Mouse (Mus musculus): ENCODE measurements around the gene Nagpa. TPM values are rescaled to one million over a fixed set of nuclear protein-coding genes. Genes with fewer than 3 reads are reported as not detected.
A peak's percentile ranks its signal among the peaks of the same experiment; 100 is the strongest.

Gene Nagpa
- polyA plus RNA-seq, 1 experiment from 2014 or later, result 17.7 TPM

- no peak overlapping the region for H3K4me3 ChIP-seq (ENCODE audit: low read length)
- H3K4me2 ChIP-seq (ENCODE audit: low read depth, low read length), result no peak overlapping the region
- no peak overlapping the region; the same call in 1 of the 2 replicates for H3K9ac ChIP-seq (ENCODE audit: low read length)
- H3K36me3 ChIP-seq (ENCODE audit: control insufficient read depth, insufficient read depth), result no peaks in the 10 kb centered on the region
- no peak overlapping the region for H3K27ac ChIP-seq (ENCODE audit: low read length)
- H3K9me3 ChIP-seq (replicated peaks; ENCODE audit: control insufficient read depth, low read length), result no peaks in the 10 kb centered on the region
- ATAC-seq (replicated peaks; ENCODE audit: extremely low read depth, insufficient read depth, low FRiP score), result no peak
- WGBS, result 42% methylated on average over 8 of the region's 8 CpGs
- H3K4me1 ChIP-seq (ENCODE audit: control insufficient read depth, insufficient read depth, low read length), result no peaks in the 10 kb centered on the region; the same call in 1 of the 2 replicates
- peaks cover 3% of the 10 kb centered on the region; the same call in 1 of the 2 replicates for H3K27me3 ChIP-seq (ENCODE audit: control insufficient read depth, insufficient read depth, low read length)
These were observed 19.7 kb downstream of the Nagpa start for GRCm38 (mm10) chr16:5184101-5184500.

- H3K27me3 ChIP-seq (ENCODE audit: control insufficient read depth, insufficient read depth, low read length), result peaks cover 3% of the 10 kb centered on the region; the same call in 1 of the 2 replicates
- no peak for ATAC-seq (replicated peaks; ENCODE audit: extremely low read depth, insufficient read depth, low FRiP score)
- H3K4me1 ChIP-seq (ENCODE audit: control insufficient read depth, insufficient read depth, low read length), result no peaks in the 10 kb centered on the region; the same call in 1 of the 2 replicates
- 77% methylated on average over 18 of the region's 18 CpGs for WGBS
- H3K9me3 ChIP-seq (replicated peaks; ENCODE audit: control insufficient read depth, low read length), result no peaks in the 10 kb centered on the region
- no peak overlapping the region for H3K4me2 ChIP-seq (ENCODE audit: low read depth, low read length)
- H3K36me3 ChIP-seq (ENCODE audit: control insufficient read depth, insufficient read depth), result no peaks in the 10 kb centered on the region
- H3K9ac ChIP-seq (ENCODE audit: low read length), result no peak overlapping the region; the same call in 1 of the 2 replicates
- no peak overlapping the region for H3K4me3 ChIP-seq (ENCODE audit: low read length)
- H3K27ac ChIP-seq (ENCODE audit: low read length), result no peak overlapping the region
These were observed 20.4 kb downstream of the Nagpa start for GRCm38 (mm10) chr16:5183310-5183975.

- H3K4me3 ChIP-seq (ENCODE audit: low read length), result no peak overlapping the region
- no peak overlapping the region for H3K27ac ChIP-seq (ENCODE audit: low read length)
- ATAC-seq (replicated peaks; ENCODE audit: extremely low read depth, insufficient read depth, low FRiP score), result no peak
- no peaks in the 10 kb centered on the region for H3K27me3 ChIP-seq (ENCODE audit: control insufficient read depth, insufficient read depth, low read length)
- WGBS, result 63% methylated on average over 6 of the region's 6 CpGs
- H3K9me3 ChIP-seq (replicated peaks; ENCODE audit: control insufficient read depth, low read length), result no peaks in the 10 kb centered on the region
- H3K9ac ChIP-seq (ENCODE audit: low read length), result no peak overlapping the region
- no peak overlapping the region for H3K4me2 ChIP-seq (ENCODE audit: low read depth, low read length)
- H3K4me1 ChIP-seq (ENCODE audit: control insufficient read depth, insufficient read depth, low read length), result peaks cover 11% of the 10 kb centered on the region
- H3K36me3 ChIP-seq (ENCODE audit: control insufficient read depth, insufficient read depth), result no peaks in the 10 kb centered on the region
These were observed 31.2 kb downstream of the Nagpa start for GRCm38 (mm10) chr16:5172636-5173035.

- H3K36me3 ChIP-seq (ENCODE audit: control insufficient read depth, insufficient read depth), result no peaks in the 10 kb centered on the region
- H3K4me1 ChIP-seq (ENCODE audit: control insufficient read depth, insufficient read depth, low read length), result peaks cover 19% of the 10 kb centered on the region
- H3K27ac ChIP-seq (ENCODE audit: low read length), result peak overlapping the region; percentile 47
- peak; percentile 85 for ATAC-seq (replicated peaks; ENCODE audit: extremely low read depth, insufficient read depth, low FRiP score)
- H3K27me3 ChIP-seq (ENCODE audit: control insufficient read depth, insufficient read depth, low read length), result no peaks in the 10 kb centered on the region
- H3K4me2 ChIP-seq (ENCODE audit: low read depth, low read length), result no peak overlapping the region
- no peaks in the 10 kb centered on the region for H3K9me3 ChIP-seq (replicated peaks; ENCODE audit: control insufficient read depth, low read length)
- H3K4me3 ChIP-seq (ENCODE audit: low read length), result no peak overlapping the region
- no peak overlapping the region for H3K9ac ChIP-seq (ENCODE audit: low read length)
- WGBS, result 52% methylated on average over 5 of the region's 5 CpGs
These were observed 35.0 kb downstream of the Nagpa start for GRCm38 (mm10) chr16:5168829-5169228.

GRCm38 (mm10) chr16:5168038-5168437 is 35.8 kb downstream of the Nagpa start:
- Histone ChIP-seq H3K4me1 (ENCODE audit: control insufficient read depth, insufficient read depth, low read length) (peaks cover 19% of the 10 kb centered on the region), H3K36me3 (ENCODE audit: control insufficient read depth, insufficient read depth) (no peaks in the 10 kb centered on the region), H3K27ac (ENCODE audit: low read length) (no peak overlapping the region), H3K9me3 (replicated peaks; ENCODE audit: control insufficient read depth, low read length) (no peaks in the 10 kb centered on the region), H3K9ac (ENCODE audit: low read length) (no peak overlapping the region), H3K27me3 (ENCODE audit: control insufficient read depth, insufficient read depth, low read length) (no peaks in the 10 kb centered on the region), H3K4me2 (ENCODE audit: low read depth, low read length) (no peak overlapping the region), H3K4me3 (ENCODE audit: low read length) (no peak overlapping the region)
- WGBS, result 90% methylated on average over 2 of the region's 2 CpGs
- no peak for ATAC-seq (replicated peaks; ENCODE audit: extremely low read depth, insufficient read depth, low FRiP score)

- no peak for ATAC-seq (replicated peaks; ENCODE audit: extremely low read depth, insufficient read depth, low FRiP score)
- Histone ChIP-seq H3K9me3 (replicated peaks; ENCODE audit: control insufficient read depth, low read length) (no peaks in the 10 kb centered on the region), H3K4me2 (ENCODE audit: low read depth, low read length) (no peak overlapping the region), H3K9ac (ENCODE audit: low read length) (no peak overlapping the region), H3K4me3 (ENCODE audit: low read length) (no peak overlapping the region), H3K27ac (ENCODE audit: low read length) (no peak overlapping the region), H3K36me3 (ENCODE audit: control insufficient read depth, insufficient read depth) (no peaks in the 10 kb centered on the region), H3K4me1 (ENCODE audit: control insufficient read depth, insufficient read depth, low read length) (peaks cover 15% of the 10 kb centered on the region), H3K27me3 (ENCODE audit: control insufficient read depth, insufficient read depth, low read length) (no peaks in the 10 kb centered on the region)
- WGBS, result 50% methylated on average over 6 of the region's 6 CpGs
These were observed 39.5 kb downstream of the Nagpa start for GRCm38 (mm10) chr16:5164327-5164726.

GRCm38 (mm10) chr16:5159248-5159647 is 44.6 kb downstream of the Nagpa start:
- no peak overlapping the region for H3K4me3 ChIP-seq (ENCODE audit: low read length)
- ATAC-seq (replicated peaks; ENCODE audit: extremely low read depth, insufficient read depth, low FRiP score), result peak; percentile 32; the same call in 1 of the 2 replicates
- no peaks in the 10 kb centered on the region; the same call in 1 of the 2 replicates for H3K4me1 ChIP-seq (ENCODE audit: control insufficient read depth, insufficient read depth, low read length)
- no peaks in the 10 kb centered on the region for H3K27me3 ChIP-seq (ENCODE audit: control insufficient read depth, insufficient read depth, low read length)
- no peaks in the 10 kb centered on the region for H3K36me3 ChIP-seq (ENCODE audit: control insufficient read depth, insufficient read depth)
- no peak overlapping the region for H3K4me2 ChIP-seq (ENCODE audit: low read depth, low read length)
- H3K9me3 ChIP-seq (replicated peaks; ENCODE audit: control insufficient read depth, low read length), result no peaks in the 10 kb centered on the region
- H3K27ac ChIP-seq (ENCODE audit: low read length), result no peak overlapping the region
- H3K9ac ChIP-seq (ENCODE audit: low read length), result no peak overlapping the region
- 45% methylated on average over 8 of the region's 8 CpGs for whole genome bisulfite sequencing

- no peak overlapping the region for H3K4me2 ChIP-seq (ENCODE audit: low read depth, low read length)
- no peaks in the 10 kb centered on the region for H3K36me3 ChIP-seq (ENCODE audit: control insufficient read depth, insufficient read depth)
- no peak overlapping the region for H3K27ac ChIP-seq (ENCODE audit: low read length)
- no peak for ATAC-seq (replicated peaks; ENCODE audit: extremely low read depth, insufficient read depth, low FRiP score)
- no peaks in the 10 kb centered on the region for H3K9me3 ChIP-seq (replicated peaks; ENCODE audit: control insufficient read depth, low read length)
- H3K4me3 ChIP-seq (ENCODE audit: low read length), result no peak overlapping the region
- H3K9ac ChIP-seq (ENCODE audit: low read length), result no peak overlapping the region
- no peaks in the 10 kb centered on the region for H3K4me1 ChIP-seq (ENCODE audit: control insufficient read depth, insufficient read depth, low read length)
- no peaks in the 10 kb centered on the region for H3K27me3 ChIP-seq (ENCODE audit: control insufficient read depth, insufficient read depth, low read length)
- 77% methylated on average over 3 of the region's 3 CpGs for WGBS
These were observed 46.7 kb downstream of the Nagpa start for GRCm38 (mm10) chr16:5157113-5157512.

GRCm38 (mm10) chr16:5156495-5156894 is 47.3 kb downstream of the Nagpa start:
- no peak overlapping the region for H3K4me2 ChIP-seq (ENCODE audit: low read depth, low read length)
- H3K4me3 ChIP-seq (ENCODE audit: low read length), result no peak overlapping the region
- no peaks in the 10 kb centered on the region for H3K9me3 ChIP-seq (replicated peaks; ENCODE audit: control insufficient read depth, low read length)
- no peaks in the 10 kb centered on the region for H3K27me3 ChIP-seq (ENCODE audit: control insufficient read depth, insufficient read depth, low read length)
- H3K36me3 ChIP-seq (ENCODE audit: control insufficient read depth, insufficient read depth), result no peaks in the 10 kb centered on the region
- no peak overlapping the region for H3K27ac ChIP-seq (ENCODE audit: low read length)
- no peaks in the 10 kb centered on the region for H3K4me1 ChIP-seq (ENCODE audit: control insufficient read depth, insufficient read depth, low read length)
- WGBS, result 56% methylated on average over 2 of the region's 2 CpGs
- ATAC-seq (replicated peaks; ENCODE audit: extremely low read depth, insufficient read depth, low FRiP score), result no peak
- H3K9ac ChIP-seq (ENCODE audit: low read length), result no peak overlapping the region
